Mouse (Mus musculus) naive thymus-derived CD4-positive, alpha-beta T cell, adult 2 months (primary cell): Measurements from ENCODE around the gene Hdac11.

Experiments used
- DNase-seq: peaks from one replicate; pipeline ENCODE4 v3.0.0-alpha.2; 2011; ENCODE audit warnings: low read depth

Gene Hdac11

GRCm38 (mm10) chr6:91169129-91169528, 12.7 kb downstream of the Hdac11 start:
- no peak for DNase-seq

- DNase-seq = no peak
Observed at GRCm38 (mm10) chr6:91171396-91171895, 15.0 kb downstream of the Hdac11 start.

- DNase-seq = no peak
Observed at GRCm38 (mm10) chr6:91172381-91172780, 15.9 kb downstream of the Hdac11 start.

GRCm38 (mm10) chr6:91173221-91173880, 16.9 kb downstream of the Hdac11 start:
- DNase-seq = no peak

- no peak for DNase-seq
Observed at GRCm38 (mm10) chr6:91174211-91174610, 17.7 kb downstream of the Hdac11 start.

- no peak for DNase-seq
Observed at GRCm38 (mm10) chr6:91180767-91181171, 24.3 kb downstream of the Hdac11 start.

- no peak for DNase-seq
Observed at GRCm38 (mm10) chr6:91181320-91181719, 24.9 kb downstream of the Hdac11 start.

- DNase-seq = no peak
Observed at GRCm38 (mm10) chr6:91182075-91182490, 25.6 kb downstream of the Hdac11 start.

- DNase-seq = no peak
Observed at GRCm38 (mm10) chr6:91183041-91183440, 26.6 kb downstream of the Hdac11 start.

- no peak for DNase-seq
Observed at GRCm38 (mm10) chr6:91183980-91184379, 27.5 kb downstream of the Hdac11 start.

GRCm38 (mm10) chr6:91184776-91185175, 28.3 kb downstream of the Hdac11 start:
- DNase-seq = no peak

GRCm38 (mm10) chr6:91185502-91185901, 29.0 kb downstream of the Hdac11 start:
- DNase-seq = no peak

- DNase-seq = peak; percentile 51
Observed at GRCm38 (mm10) chr6:91186161-91186931, 29.9 kb downstream of the Hdac11 start.

GRCm38 (mm10) chr6:91186934-91187333, 30.5 kb downstream of the Hdac11 start:
- no peak for DNase-seq

- DNase-seq = no peak
Observed at GRCm38 (mm10) chr6:91187871-91188270, 31.4 kb downstream of the Hdac11 start.

- no peak for DNase-seq
Observed at GRCm38 (mm10) chr6:91189971-91190370, 33.5 kb downstream of the Hdac11 start.

- DNase-seq = no peak
Observed at GRCm38 (mm10) chr6:91191465-91191864, 35.0 kb downstream of the Hdac11 start.

- DNase-seq = no peak
Observed at GRCm38 (mm10) chr6:91192421-91192820, 36.0 kb downstream of the Hdac11 start.

GRCm38 (mm10) chr6:91192851-91193545, 36.5 kb downstream of the Hdac11 start:
- DNase-seq = no peak

GRCm38 (mm10) chr6:91198456-91198855, 42.0 kb downstream of the Hdac11 start:
- DNase-seq = no peak

GRCm38 (mm10) chr6:91200429-91201188, 44.1 kb downstream of the Hdac11 start:
- DNase-seq = no peak

GRCm38 (mm10) chr6:91201881-91202341, 45.4 kb downstream of the Hdac11 start:
- no peak for DNase-seq
